Mouse (Mus musculus) heart, adult 8-10 months (tissue): ENCODE results near the gene Dydc2. TPM values are rescaled to one million over a fixed set of nuclear protein-coding genes. Genes with fewer than 3 reads are reported as not detected.
"Not testable (repeated sequence)": the region's sequence is repeated elsewhere in the genome, so short reads cannot be mapped to it uniquely, and the experiment has no call there.

Source experiments
- DNase-seq: peaks from one replicate; pipeline ENCODE4 v3.0.0; 2022; ENCODE audit warnings: low spot score
- total RNA-seq, 4 experiments: library from RNA; stranded (reverse); gene quantifications; 2 replicates each; pipeline ENCODE4 v1.2.4; 2022

Gene Dydc2
- not detected for total RNA-seq

- no peak for DNase-seq
These were observed at the start of gene Dydc2 for GRCm38 (mm10) chr14:41069108-41069507. Gene Dydc2, minus strand, starts transcription at chr14:41069208.

GRCm38 (mm10) chr14:41116271-41116670 lies 47.3 kb upstream of the Dydc2 start:
- no peak for DNase-seq

GRCm38 (mm10) chr14:41112944-41113343 lies 43.9 kb upstream of the Dydc2 start:
- DNase-seq: no peak

- no peak for DNase-seq
These were observed 42.1 kb upstream of the Dydc2 start for GRCm38 (mm10) chr14:41111031-41111668.

GRCm38 (mm10) chr14:41104853-41105444 lies 35.9 kb upstream of the Dydc2 start, which contains the start of gene Mat1a:
Gene Mat1a, plus strand, starts transcription at chr14:41105035.
- DNase-seq: no peak

- DNase-seq: no peak
These were observed 33.3 kb upstream of the Dydc2 start for GRCm38 (mm10) chr14:41102269-41102668.

- DNase-seq: no peak
These were observed 32.2 kb upstream of the Dydc2 start for GRCm38 (mm10) chr14:41101242-41101641.

GRCm38 (mm10) chr14:41100712-41101111 lies 31.7 kb upstream of the Dydc2 start:
- DNase-seq: no peak

- DNase-seq: no peak
These were observed 29.7 kb upstream of the Dydc2 start for GRCm38 (mm10) chr14:41098726-41099125.

GRCm38 (mm10) chr14:41096296-41096860 lies 27.4 kb upstream of the Dydc2 start:
- DNase-seq: no peak

- DNase-seq: no peak
These were observed 25.1 kb upstream of the Dydc2 start for GRCm38 (mm10) chr14:41094114-41094513.

- DNase-seq: no peak
These were observed 21.8 kb upstream of the Dydc2 start for GRCm38 (mm10) chr14:41090777-41091176.

GRCm38 (mm10) chr14:41087509-41087908 lies 18.5 kb upstream of the Dydc2 start:
- DNase-seq: no peak

GRCm38 (mm10) chr14:41082408-41082807 lies 13.4 kb upstream of the Dydc2 start:
- no peak for DNase-seq

- no peak for DNase-seq
These were observed 3.9 kb upstream of the Dydc2 start for GRCm38 (mm10) chr14:41072944-41073275.

- no peak for DNase-seq
These were observed 3.4 kb upstream of the Dydc2 start, which contains the start of gene Dydc1 for GRCm38 (mm10) chr14:41072229-41072943. Gene Dydc1, plus strand, starts transcription at chr14:41072911.

- DNase-seq: no peak
These were observed 1.3 kb upstream of the Dydc2 start for GRCm38 (mm10) chr14:41070343-41070742.

- no peak for DNase-seq
These were observed 2.6 kb downstream of the Dydc2 start for GRCm38 (mm10) chr14:41066416-41066815.

- no peak for DNase-seq
These were observed 3.8 kb downstream of the Dydc2 start for GRCm38 (mm10) chr14:41065168-41065567.

- not testable (repeated sequence) for DNase-seq
These were observed 15.8 kb downstream of the Dydc2 start for GRCm38 (mm10) chr14:41053190-41053589.

- no peak for DNase-seq
These were observed 16.5 kb downstream of the Dydc2 start for GRCm38 (mm10) chr14:41052481-41052880.

- no peak for DNase-seq
These were observed 18.5 kb downstream of the Dydc2 start for GRCm38 (mm10) chr14:41050471-41050870.

GRCm38 (mm10) chr14:41047402-41047801 lies 21.6 kb downstream of the Dydc2 start:
- DNase-seq: no peak
